Mouse (Mus musculus): Measurements from ENCODE around the gene Kcnq5. TPM values are rescaled to one million over a fixed set of nuclear protein-coding genes. Genes with fewer than 3 reads are reported as not detected.

Kcnq5 gene
- polyA plus RNA-seq, 1 experiment from 2014 or later: 1.7 TPM

- no peak for DNase-seq (ENCODE audit: low spot score)
Measured at GRCm38 (mm10) chr1:21349341-21349740, 612.4 kb downstream of the Kcnq5 start, which contains the start of gene Khdc1a. Gene Khdc1a (plus strand): TSS chr1:21349641.
